Mouse (Mus musculus): Measurements from ENCODE around the gene Pkig.

GRCm38 (mm10) chr2:163660103-163660701, 2.0 kb downstream of the Pkig start:
- no peak for TF ChIP-seq CTCF (IDR thresholded peaks at IDR 0.05; ENCODE audit: insufficient read depth, low read depth, low read length)
- TF ChIP-seq POLR2A (IDR thresholded peaks at IDR 0.05; ENCODE audit: insufficient read depth, low read depth, low read length): no peak

All from olfactory bulb, adult 2 months (tissue).